Mouse (Mus musculus) kidney, embryonic 15.5 days (tissue): ENCODE measurements around the gene Iyd. TPM values are rescaled to one million over a fixed set of nuclear protein-coding genes. Genes with fewer than 3 reads are reported as not detected.
"Not testable (repeated sequence)": the region's sequence is repeated elsewhere in the genome, so short reads cannot be mapped to it uniquely, and the experiment has no call there.

Source experiments
- ATAC-seq: fragments of 200-750 bp; cut with Nextera tagmentation; replicated peaks from 2 replicates; pipeline ENCODE4 v1.8.0; 2017; ENCODE audit warnings: moderate TSS enrichment; ENCODE audit not compliant: low FRiP score
- H3K27ac ChIP-seq: fragments of 300-500 bp; sonication (generic); 2 replicates; pipeline ENCODE4 v1.5.1; 2015; ENCODE audit warnings: mild to moderate bottlenecking, inconsistent platforms
- H3K27me3 ChIP-seq: fragments of 300-500 bp; sonication (generic); 2 replicates; pipeline ENCODE4 v1.6.1; 2015; ENCODE audit warnings: inconsistent platforms
- H3K36me3 ChIP-seq: fragments of 300-500 bp; sonication (generic); 2 replicates; pipeline ENCODE4 v1.6.1; 2015; ENCODE audit warnings: inconsistent platforms
- H3K4me1 ChIP-seq: fragments of 300-500 bp; sonication (generic); 2 replicates; pipeline ENCODE4 v1.6.1; 2015; ENCODE audit warnings: inconsistent platforms
- H3K4me2 ChIP-seq: fragments of 300-500 bp; sonication (generic); 2 replicates; pipeline ENCODE4 v1.6.1; 2015; ENCODE audit warnings: moderate library complexity, mild to moderate bottlenecking, inconsistent platforms
- H3K4me3 ChIP-seq: fragments of 300-500 bp; sonication (generic); replicated peaks from 2 replicates; pipeline ENCODE4 v1.5.1; 2015; ENCODE audit warnings: mild to moderate bottlenecking, inconsistent platforms
- H3K9ac ChIP-seq: fragments of 300-500 bp; sonication (generic); 2 replicates; pipeline ENCODE4 v1.6.1; 2015; ENCODE audit warnings: mild to moderate bottlenecking, inconsistent platforms
- H3K9me3 ChIP-seq: fragments of 300-500 bp; sonication (generic); replicated peaks from 2 replicates; pipeline ENCODE4 v1.6.1; 2016; ENCODE audit warnings: inconsistent platforms
- WGBS: fragments of 180-500 bp; shearing (Covaris S2); methylation state at CpG from one replicate; pipeline ENCODE4 v1.1.7; 2015; ENCODE audit warnings: mixed read lengths; 5-methylcytosine and 5-hydroxymethylcytosine counted together
- polyA plus RNA-seq: library from polyadenylated mRNA; unstranded; fragments of >200 nt; fragmentation: Nextera tagmentation; extraction: Ambion mirVana; gene quantifications from 2 replicates; pipeline ENCODE4 v1.2.1, GENCODE M21; 2015

Gene Iyd
- polyA plus RNA-seq: 5.1 and 5.2 TPM in 2 replicates

DNA sequence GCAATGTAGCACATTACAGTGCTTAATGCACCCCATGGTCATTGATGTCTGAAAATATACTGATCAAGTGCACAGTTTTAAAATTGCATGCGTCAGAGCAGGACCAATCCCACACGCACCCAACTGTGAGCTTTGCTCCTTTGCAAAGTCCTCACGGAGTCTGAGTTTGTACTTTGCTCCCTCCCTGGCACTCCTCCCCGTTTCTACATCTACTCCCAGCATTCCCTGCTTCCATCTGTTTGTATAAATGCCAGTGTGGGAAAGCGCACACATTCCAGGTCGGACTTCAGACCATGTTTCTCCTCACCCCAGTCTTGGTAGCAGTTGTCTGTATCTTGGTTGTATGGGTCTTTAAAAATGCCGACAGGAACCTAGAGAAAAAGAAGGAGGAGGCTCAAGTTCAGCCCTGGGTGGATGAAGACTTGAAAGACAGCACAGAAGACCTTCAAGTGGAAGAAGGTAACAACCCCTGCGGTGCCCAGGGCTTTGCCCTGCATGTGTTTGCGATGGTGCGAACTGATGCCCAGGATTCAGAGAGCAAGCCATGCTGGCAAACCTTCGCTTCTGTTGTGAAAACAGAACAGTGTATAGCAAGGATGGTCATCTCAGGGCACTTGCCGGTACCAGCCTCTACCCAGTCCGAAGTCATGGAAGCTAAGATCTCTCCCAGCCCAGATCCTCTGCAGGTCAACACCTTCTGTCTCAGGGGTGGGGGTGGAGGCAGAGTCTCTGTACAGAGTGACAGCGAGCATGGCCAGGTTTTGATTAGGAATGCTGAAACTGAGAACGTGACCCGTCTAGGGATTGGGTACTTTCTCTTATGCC, at the start of gene Iyd:
Gene Iyd (plus strand): TSS at position 238 of the 825 bp plus-strand sequence.
- 78% methylated on average over 16 of the region's 16 CpGs for WGBS
- Histone ChIP-seq H3K9me3 (no peaks in the 10 kb centered on the region), H3K4me3 (no peak within 1 kb of the TSS), H3K27me3 (no peaks in the 10 kb centered on the region), H3K36me3 (no peaks in the 10 kb centered on the region), H3K9ac (no peak within 1 kb of the TSS), H3K4me1 (0 out of 2 replicates have a peak, but pooled peaks cover 6% of the 10 kb centered on the region), H3K4me2 (no peak within 1 kb of the TSS), H3K27ac (no peak within 1 kb of the TSS)
- ATAC-seq: 0 out of 2 replicates have a peak, but pooled peaks have one; percentile 40

DNA sequence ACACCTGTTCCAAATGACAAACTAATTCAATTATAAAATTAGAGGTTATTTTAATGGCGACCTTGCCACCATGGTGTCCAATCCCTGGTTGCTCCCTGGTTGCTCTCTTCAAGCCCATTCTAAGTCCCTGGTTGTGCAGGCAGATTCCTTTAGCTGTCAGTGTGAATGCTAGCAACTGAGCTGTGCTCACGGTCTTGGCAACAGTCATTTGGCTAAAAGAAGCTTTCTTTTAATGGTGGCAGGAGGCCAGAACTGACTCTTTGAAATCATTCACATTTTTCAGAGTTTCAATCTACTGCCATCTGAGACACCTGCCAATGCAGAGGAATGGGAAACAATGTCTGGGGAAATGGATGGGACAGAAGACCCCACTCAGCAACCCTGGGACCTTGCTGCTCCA, 43.2 kb upstream of the Iyd start:
- WGBS: 83% methylated on average over 2 of the region's 2 CpGs
- Histone ChIP-seq H3K4me3 (no peak overlapping the region), H3K27ac (no peak overlapping the region), H3K27me3 (no peaks in the 10 kb centered on the region), H3K9ac (no peak overlapping the region), H3K9me3 (no peaks in the 10 kb centered on the region), H3K36me3 (no peaks in the 10 kb centered on the region), H3K4me1 (no peaks in the 10 kb centered on the region), H3K4me2 (no peak overlapping the region)
- ATAC-seq: no peak

DNA sequence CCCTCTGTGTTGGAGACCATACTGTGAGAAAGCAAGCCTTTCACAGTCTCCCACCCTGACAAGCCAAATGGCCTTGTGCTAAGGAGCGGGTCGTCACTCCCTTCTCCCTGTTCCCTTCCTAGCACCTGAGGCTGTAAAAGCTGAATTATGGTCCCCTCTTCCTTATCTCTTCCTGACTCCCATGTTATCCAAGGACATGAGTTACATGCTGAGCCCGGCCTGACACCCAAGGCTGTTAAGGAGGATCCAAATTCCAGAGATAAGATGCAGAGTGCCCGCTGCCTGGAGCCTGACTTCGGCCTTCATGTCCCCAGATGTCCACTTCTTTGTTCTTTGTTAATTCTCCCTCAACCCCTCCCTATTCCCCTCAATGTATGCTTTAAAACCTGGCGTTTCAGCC, 39.2 kb upstream of the Iyd start:
- not testable (repeated sequence) for H3K27me3 ChIP-seq, H3K9me3 ChIP-seq, H3K4me3 ChIP-seq, H3K4me1 ChIP-seq, ATAC-seq, H3K27ac ChIP-seq, H3K36me3 ChIP-seq, H3K9ac ChIP-seq, H3K4me2 ChIP-seq
- 83% methylated on average over 6 of the region's 6 CpGs for WGBS

- no peak overlapping the region for H3K4me3 ChIP-seq
- no peak overlapping the region for H3K9ac ChIP-seq
- H3K36me3 ChIP-seq: no peaks in the 10 kb centered on the region
- WGBS: 50% methylated on average over 8 of the region's 8 CpGs
- peak; percentile 54; the same call in 1 of the 2 replicates for ATAC-seq
- H3K4me2 ChIP-seq: no peak overlapping the region
- peaks cover 8% of the 10 kb centered on the region for H3K4me1 ChIP-seq
- H3K9me3 ChIP-seq: no peaks in the 10 kb centered on the region
- no peak overlapping the region for H3K27ac ChIP-seq
- H3K27me3 ChIP-seq: no peaks in the 10 kb centered on the region
Measured at GRCm38 (mm10) chr10:3507484-3508221, 32.4 kb upstream of the Iyd start.

- Histone ChIP-seq H3K9me3 (no peaks in the 10 kb centered on the region), H3K27ac (no peak overlapping the region), H3K36me3 (no peaks in the 10 kb centered on the region), H3K4me1 (peaks cover 8% of the 10 kb centered on the region), H3K27me3 (no peaks in the 10 kb centered on the region), H3K9ac (no peak overlapping the region), H3K4me3 (no peak overlapping the region), H3K4me2 (no peak overlapping the region)
- ATAC-seq: 0 out of 2 replicates have a peak, but pooled peaks have one; percentile 13
- WGBS: 69% methylated on average over 2 of the region's 2 CpGs
Measured at GRCm38 (mm10) chr10:3508222-3508588, 31.8 kb upstream of the Iyd start.

DNA sequence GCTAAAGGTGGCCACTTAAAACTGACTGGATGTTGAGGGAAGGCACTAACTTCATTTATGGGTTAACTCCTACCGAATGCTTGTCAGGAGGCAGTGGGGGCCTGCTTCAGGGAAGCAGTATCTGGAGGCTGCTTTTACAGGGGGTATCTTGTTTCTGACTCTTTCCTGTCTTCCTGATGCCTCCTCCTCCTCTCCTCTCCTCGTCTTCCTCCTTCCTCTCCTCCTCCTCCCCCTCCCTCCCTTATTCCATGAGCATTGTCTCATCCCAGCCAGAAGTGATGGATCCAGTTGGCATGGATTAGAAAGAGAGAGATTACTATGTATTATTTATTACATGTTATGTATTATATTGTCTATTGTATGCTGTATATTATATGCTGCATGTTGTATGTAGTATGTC, 31.3 kb upstream of the Iyd start:
- H3K4me1 ChIP-seq: peaks cover 8% of the 10 kb centered on the region
- H3K27ac ChIP-seq: no peak overlapping the region
- 26% methylated on average over 2 of the region's 2 CpGs for WGBS
- no peak overlapping the region for H3K9ac ChIP-seq
- H3K36me3 ChIP-seq: no peaks in the 10 kb centered on the region
- H3K4me2 ChIP-seq: no peak overlapping the region
- H3K4me3 ChIP-seq: no peak overlapping the region
- H3K9me3 ChIP-seq: no peaks in the 10 kb centered on the region
- ATAC-seq: no peak
- H3K27me3 ChIP-seq: no peaks in the 10 kb centered on the region

DNA sequence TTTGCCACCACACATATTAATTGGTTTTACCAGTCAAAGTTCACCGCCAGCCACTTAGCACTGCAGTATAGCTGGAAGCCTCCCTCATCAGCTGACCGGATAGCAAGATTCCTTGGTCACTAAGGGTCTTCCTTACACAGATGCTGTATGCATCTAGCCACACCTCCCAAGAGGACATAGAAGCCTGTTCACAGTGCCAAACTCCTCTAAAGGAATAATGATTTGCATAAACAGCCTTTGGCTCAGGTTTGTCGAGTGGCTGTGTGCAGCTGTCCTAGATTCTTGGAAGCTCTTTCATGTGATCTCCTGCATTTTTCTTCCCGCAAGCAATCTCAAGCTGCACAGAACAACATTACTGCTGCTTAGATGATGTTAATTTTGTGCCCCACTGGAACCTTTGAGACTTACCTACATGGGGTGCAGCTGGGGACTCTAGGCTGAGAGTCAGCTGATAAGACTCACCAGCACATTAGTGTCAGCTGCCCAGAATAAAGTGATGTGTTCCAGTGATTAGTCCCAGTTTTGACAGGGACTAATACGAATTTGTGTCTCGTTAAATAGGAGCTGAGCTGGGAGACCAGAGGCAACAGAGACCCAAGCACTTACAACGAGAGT, 30.3 kb upstream of the Iyd start:
- Histone ChIP-seq H3K36me3 (no peaks in the 10 kb centered on the region), H3K9ac (no peak overlapping the region), H3K4me2 (no peak overlapping the region), H3K27me3 (no peaks in the 10 kb centered on the region), H3K4me3 (no peak overlapping the region), H3K9me3 (no peaks in the 10 kb centered on the region), H3K27ac (no peak overlapping the region), H3K4me1 (peaks cover 8% of the 10 kb centered on the region)
- no peak for ATAC-seq
- WGBS: 73% methylated on average over 7 of the region's 7 CpGs

GRCm38 (mm10) chr10:3510486-3510885, 29.6 kb upstream of the Iyd start:
- Histone ChIP-seq H3K4me3 (no peak overlapping the region), H3K9ac (no peak overlapping the region), H3K27ac (no peak overlapping the region), H3K9me3 (no peaks in the 10 kb centered on the region), H3K4me1 (peaks cover 8% of the 10 kb centered on the region), H3K4me2 (no peak overlapping the region), H3K27me3 (no peaks in the 10 kb centered on the region), H3K36me3 (no peaks in the 10 kb centered on the region)
- WGBS: 75% methylated on average over 3 of the region's 3 CpGs
- no peak for ATAC-seq

DNA sequence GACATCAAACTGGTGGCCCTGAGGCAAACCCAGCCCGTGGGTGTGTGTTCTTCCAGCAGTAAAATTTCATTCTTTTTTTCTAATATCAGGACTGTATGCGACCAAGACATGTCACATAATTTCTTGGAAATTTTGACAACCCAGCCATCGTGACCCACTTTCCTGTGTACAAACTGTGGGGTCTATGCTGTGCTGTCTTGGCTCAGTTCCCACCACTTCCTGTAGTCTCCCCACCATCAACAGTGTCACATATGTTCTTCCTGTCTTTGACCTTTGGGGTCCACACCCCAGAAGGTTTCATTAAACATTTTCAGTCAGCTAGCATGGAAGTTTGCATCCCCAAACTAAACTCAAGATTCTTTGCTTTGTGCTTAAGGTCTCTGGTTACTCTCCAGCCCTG, 28.6 kb upstream of the Iyd start:
- no peak for ATAC-seq
- WGBS: 51% methylated on average over 3 of the region's 3 CpGs
- no peak overlapping the region for H3K27ac ChIP-seq

GRCm38 (mm10) chr10:3512620-3513305, 27.3 kb upstream of the Iyd start:
- ATAC-seq: no peak
- Histone ChIP-seq H3K9me3 (no peaks in the 10 kb centered on the region), H3K4me3 (no peak overlapping the region), H3K4me2 (no peak overlapping the region), H3K4me1 (peaks cover 5% of the 10 kb centered on the region), H3K27ac (no peak overlapping the region), H3K27me3 (no peaks in the 10 kb centered on the region), H3K36me3 (no peaks in the 10 kb centered on the region), H3K9ac (no peak overlapping the region)
- WGBS: 71% methylated on average over 8 of the region's 8 CpGs

More for the DNA sequence above, 28.6 kb upstream of the Iyd start:
- Histone ChIP-seq H3K27me3 (no peaks in the 10 kb centered on the region), H3K9me3 (no peaks in the 10 kb centered on the region), H3K4me2 (no peak overlapping the region), H3K36me3 (no peaks in the 10 kb centered on the region), H3K4me3 (no peak overlapping the region), H3K4me1 (peaks cover 8% of the 10 kb centered on the region), H3K9ac (no peak overlapping the region)

DNA sequence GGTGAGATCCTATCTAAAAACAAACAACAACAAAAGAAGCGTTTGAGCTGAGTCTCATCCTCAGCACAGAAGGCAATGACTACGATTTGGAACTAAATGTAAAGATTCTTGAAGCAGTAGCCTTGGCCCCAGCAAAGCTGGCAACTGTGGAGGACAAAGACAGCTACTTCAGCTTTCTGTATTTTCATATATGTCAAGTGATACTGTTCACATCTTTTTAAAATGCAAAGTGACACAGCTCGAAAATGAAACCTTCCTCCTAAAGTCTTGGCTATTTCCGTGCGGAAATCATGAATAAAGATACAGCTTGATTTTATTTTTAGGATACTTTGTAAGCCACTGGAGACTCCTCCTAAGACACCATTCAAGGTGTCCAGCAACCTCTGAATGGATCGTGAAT, 26.1 kb upstream of the Iyd start:
- no peak overlapping the region for H3K4me2 ChIP-seq
- no peaks in the 10 kb centered on the region for H3K27me3 ChIP-seq
- 79% methylated on average over 6 of the region's 6 CpGs for WGBS
- H3K9ac ChIP-seq: no peak overlapping the region
- no peak for ATAC-seq
- H3K27ac ChIP-seq: no peak overlapping the region
- H3K36me3 ChIP-seq: no peaks in the 10 kb centered on the region
- no peaks in the 10 kb centered on the region for H3K9me3 ChIP-seq
- H3K4me3 ChIP-seq: no peak overlapping the region
- H3K4me1 ChIP-seq: no peaks in the 10 kb centered on the region

DNA sequence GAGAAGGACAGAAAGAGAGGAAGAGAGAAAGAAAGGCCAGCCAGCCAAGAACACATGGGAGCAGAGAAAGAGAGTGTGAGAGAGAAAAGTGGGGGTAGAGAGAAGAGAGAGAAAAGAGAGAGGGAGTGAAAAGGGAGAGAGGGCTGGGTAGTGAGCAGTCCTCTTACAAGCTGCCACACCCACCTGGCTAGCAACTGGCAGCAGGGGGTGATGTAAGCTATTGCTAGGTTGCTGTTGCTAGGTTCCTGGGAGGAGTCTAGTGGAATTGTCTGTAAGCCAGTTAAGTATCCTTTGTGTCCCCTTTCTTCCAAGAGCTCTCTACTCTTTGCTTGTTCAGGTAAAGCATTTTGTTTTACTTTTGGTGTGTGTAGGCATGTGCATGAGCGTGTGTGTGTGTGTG, 25.4 kb upstream of the Iyd start:
- H3K4me1 ChIP-seq: no peaks in the 10 kb centered on the region
- H3K4me3 ChIP-seq: no peak overlapping the region
- H3K9me3 ChIP-seq: no peaks in the 10 kb centered on the region
- WGBS: 84% methylated on average over 1 of the region's 1 CpGs
- H3K9ac ChIP-seq: no peak overlapping the region
- no peak for ATAC-seq
- H3K27ac ChIP-seq: no peak overlapping the region
- no peak overlapping the region for H3K4me2 ChIP-seq
- no peaks in the 10 kb centered on the region for H3K27me3 ChIP-seq
- no peaks in the 10 kb centered on the region for H3K36me3 ChIP-seq
